Mouse (Mus musculus): ENCODE data around the gene Pcna. TPM values are rescaled to one million over a fixed set of nuclear protein-coding genes. Genes with fewer than 3 reads are reported as not detected.

The Pcna gene
- total RNA-seq, 1 experiment from 2014 or later = 149 TPM

DNA sequence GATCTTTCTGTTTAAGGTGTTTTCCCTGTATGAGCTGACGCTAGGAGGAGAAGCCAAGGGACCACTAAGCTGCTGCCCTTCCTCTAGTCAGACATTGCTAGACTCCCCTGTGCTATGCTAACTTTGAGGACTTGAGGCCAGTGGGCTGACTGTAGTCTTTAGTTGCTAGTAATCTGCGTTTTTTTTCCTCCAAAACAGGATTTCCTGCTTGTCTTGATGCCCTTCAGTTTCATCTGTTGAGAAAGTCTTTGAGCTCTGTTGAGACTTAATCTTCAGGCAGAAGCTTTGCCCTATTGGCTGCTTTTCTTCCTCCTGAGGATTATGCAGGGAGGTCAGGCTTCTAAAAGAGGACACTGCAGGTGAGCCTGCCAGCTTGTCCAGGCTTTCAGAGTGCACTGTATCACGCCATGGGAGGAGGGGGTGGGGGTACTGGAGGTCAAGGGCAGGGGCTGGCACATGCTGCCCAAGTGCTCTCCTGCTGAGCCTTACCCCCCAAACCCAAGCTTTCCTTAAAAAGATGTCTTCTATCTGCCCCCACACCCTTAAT lies 26.3 kb upstream of the Pcna start:
- no peak for ATAC-seq (ENCODE audit: extremely low read depth, insufficient number of reproducible peaks, low FRiP score, poor library complexity, severe bottlenecking)

DNA sequence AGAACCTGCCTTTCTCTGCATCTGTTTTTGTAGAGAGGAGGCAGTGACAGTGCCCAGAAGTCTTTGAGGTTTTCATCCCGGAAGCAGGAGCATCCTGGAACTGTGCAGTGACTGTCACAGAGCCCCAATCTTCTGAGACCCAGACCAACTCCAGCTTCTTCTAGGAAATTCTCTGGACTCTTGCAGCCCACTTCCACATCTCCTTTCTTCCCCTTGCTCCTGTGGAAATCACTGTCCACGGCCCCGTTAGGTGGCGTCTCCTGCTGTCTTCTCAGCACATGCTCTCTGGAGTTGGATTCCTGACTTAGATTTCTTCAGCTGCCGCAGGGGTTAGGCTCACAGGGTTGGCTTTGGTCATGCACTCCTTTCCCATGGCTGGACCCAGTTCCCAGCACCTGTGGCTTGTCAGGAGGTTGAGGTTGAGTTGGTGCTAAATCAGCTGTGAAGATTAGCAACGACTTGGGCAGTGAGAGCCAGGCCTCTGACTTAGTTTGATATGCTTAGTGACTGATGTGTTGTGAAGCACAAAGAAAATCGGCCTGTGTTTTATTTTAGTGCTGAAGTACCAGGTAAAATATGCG lies 25.2 kb upstream of the Pcna start:
- ATAC-seq (ENCODE audit: extremely low read depth, insufficient number of reproducible peaks, low FRiP score, poor library complexity, severe bottlenecking) = no peak

DNA sequence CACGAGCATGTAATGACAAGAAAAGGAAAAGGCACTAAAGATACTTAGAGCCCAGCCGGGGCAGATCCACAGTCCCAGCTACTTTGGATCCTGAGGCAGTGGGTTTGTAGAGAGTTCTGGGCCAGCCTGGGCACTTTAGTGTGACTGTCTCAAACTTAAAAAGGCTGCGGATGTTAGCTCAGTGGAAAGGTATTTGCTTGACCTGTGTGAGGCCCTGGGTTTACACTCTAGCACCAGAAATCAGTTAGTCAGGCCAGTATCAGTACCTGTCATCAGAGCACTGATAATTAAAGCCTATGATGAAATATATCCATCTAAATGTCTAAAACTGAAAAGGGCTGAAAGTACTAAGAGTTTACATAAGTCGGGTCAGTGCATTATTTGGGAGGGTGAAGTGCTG lies 23.1 kb upstream of the Pcna start:
- ATAC-seq (ENCODE audit: extremely low read depth, insufficient number of reproducible peaks, low FRiP score, poor library complexity, severe bottlenecking) = no peak

DNA sequence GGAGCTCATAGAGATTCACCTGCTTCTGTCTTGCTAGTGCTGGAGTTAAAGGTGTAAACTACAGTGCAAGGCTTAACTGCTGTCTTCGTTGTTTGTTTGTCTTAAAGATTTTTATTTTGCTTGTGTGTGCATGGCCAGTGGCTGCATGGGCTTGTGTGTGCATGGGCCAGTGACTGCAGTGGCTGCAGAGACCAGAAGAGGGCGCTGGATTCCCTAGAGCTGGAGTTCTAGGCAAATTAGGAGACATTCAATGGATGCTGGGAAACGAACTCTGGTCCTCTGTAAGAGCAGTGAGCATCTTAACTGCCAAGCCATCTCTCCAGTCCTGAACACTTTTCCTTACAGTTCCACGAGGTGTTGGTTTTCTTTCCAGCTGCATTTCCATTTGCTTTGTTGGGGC lies 22.4 kb upstream of the Pcna start:
- no peak for ATAC-seq (ENCODE audit: extremely low read depth, insufficient number of reproducible peaks, low FRiP score, poor library complexity, severe bottlenecking)

DNA sequence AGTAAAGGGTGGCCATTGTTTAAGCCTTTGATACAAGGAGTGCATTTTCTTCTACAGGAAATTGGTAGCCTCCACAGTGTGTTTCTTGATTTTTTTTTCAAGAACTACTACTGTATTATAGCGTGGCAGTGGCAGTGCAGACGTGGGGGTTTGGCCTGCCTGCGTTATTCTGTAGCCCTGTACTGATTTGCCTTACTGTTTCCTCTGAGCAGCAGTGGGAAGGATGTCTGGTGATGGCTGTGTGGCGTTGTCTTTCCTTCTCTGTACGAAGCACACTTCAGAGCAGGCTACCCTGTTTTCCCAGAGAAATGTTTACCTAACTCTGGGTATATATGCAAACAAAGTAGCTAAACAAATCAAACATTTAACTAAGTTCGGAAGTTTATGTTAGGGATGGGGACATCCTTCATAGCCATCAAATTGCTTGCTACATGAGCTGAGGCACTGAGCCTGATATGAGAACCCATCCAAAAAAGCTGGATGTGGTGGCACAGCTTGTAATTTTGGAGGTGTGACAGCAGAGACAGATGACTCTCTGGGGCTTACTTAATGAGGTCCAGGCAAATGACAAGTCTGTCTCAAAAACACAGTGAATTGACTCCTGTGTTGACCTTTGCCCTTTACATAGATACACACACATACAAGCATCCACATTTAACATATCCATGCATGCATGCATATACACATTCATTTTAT lies 19.7 kb upstream of the Pcna start:
- no peak for ATAC-seq (ENCODE audit: extremely low read depth, insufficient number of reproducible peaks, low FRiP score, poor library complexity, severe bottlenecking)

DNA sequence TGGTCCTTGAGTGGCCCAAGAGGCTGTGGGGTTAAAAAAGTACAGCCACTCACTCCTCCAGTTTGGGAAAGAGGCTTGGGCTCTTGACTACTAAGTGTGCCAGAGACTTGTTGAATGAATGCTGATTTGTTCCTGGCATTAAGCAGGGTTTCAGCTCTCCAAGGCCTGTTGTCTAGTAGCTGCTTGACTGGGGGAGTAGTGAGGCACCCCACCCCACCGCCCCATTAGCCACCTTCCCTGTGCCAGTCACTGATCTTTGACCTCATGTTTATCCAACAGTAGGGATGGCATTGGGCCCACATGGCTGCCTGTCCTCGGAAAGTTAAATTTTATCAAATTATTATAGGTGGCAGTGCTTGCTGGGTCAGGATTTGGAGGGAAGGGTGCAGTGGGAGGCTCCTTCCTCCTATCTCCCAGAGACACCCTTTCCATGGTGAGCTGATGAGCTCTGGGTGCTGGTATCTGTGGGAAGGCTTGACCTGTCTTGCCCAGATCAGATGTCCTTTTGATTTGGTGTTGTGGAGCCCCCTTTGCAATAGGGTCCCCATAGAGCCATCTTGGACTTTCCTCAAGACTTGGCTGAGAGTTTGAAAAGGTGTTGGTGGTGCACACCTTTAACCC lies 17.3 kb upstream of the Pcna start:
- ATAC-seq (ENCODE audit: extremely low read depth, insufficient number of reproducible peaks, low FRiP score, poor library complexity, severe bottlenecking) = no peak

DNA sequence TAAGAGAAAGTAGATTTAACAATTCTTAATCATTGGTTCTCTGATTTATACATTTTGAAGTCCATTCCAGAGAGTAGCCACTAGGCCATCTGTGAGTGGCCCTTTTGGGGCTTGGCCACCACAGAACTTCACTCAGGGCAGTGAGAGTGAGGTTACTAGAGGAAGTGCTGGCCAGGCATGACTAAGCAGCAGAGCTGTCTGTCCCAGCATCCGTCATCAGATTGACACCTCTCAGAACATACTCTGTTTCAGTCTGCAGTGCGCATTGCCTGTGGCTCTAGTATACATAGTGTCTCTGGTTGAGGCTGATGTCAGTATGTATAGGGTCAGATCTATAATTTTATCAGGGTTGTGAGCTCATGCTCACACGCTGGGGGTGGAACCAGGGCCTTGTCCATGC lies 16.1 kb upstream of the Pcna start:
- ATAC-seq (ENCODE audit: extremely low read depth, insufficient number of reproducible peaks, low FRiP score, poor library complexity, severe bottlenecking) = peak; percentile 89

GRCm38 (mm10) chr2:132266086-132266485 lies 13.0 kb upstream of the Pcna start:
- ATAC-seq (ENCODE audit: extremely low read depth, insufficient number of reproducible peaks, low FRiP score, poor library complexity, severe bottlenecking) = peak; percentile 42

GRCm38 (mm10) chr2:132265196-132265595 lies 12.1 kb upstream of the Pcna start:
- ATAC-seq (ENCODE audit: extremely low read depth, insufficient number of reproducible peaks, low FRiP score, poor library complexity, severe bottlenecking) = no peak

DNA sequence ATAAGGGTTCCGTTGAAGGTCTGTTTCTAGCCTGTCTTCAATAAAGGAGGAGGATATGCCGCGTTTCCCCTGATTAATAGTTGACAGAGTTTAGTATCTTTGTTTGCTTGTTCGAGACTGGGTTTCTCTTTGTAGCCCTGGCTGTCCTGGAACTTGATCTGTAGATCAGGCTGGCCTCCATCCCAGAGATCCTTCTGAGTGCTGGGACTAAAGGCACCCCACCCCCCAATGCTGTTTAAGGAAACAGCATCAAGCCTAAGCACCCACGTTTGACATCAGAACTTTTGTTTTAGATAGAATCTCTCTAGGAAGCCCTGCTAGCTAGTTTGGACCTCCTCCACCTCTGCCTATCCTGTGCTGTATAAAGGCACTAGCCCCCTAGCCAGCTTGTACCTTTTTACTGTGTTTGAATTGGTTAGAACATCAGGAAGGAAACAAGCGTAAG lies 11.2 kb upstream of the Pcna start:
- ATAC-seq (ENCODE audit: extremely low read depth, insufficient number of reproducible peaks, low FRiP score, poor library complexity, severe bottlenecking) = no peak

- no peak for ATAC-seq (ENCODE audit: extremely low read depth, insufficient number of reproducible peaks, low FRiP score, poor library complexity, severe bottlenecking)
Observed at GRCm38 (mm10) chr2:132263421-132264265, 10.5 kb upstream of the Pcna start.

GRCm38 (mm10) chr2:132262879-132263398 lies 9.8 kb upstream of the Pcna start, which contains the start of gene Cds2:
Cds2 (plus strand) TSS chr2:132263148.
- ATAC-seq (ENCODE audit: extremely low read depth, insufficient number of reproducible peaks, low FRiP score, poor library complexity, severe bottlenecking) = peak; percentile 93

GRCm38 (mm10) chr2:132262175-132262574 lies 9.1 kb upstream of the Pcna start:
- ATAC-seq (ENCODE audit: extremely low read depth, insufficient number of reproducible peaks, low FRiP score, poor library complexity, severe bottlenecking) = no peak

GRCm38 (mm10) chr2:132260601-132261000 lies 7.5 kb upstream of the Pcna start:
- ATAC-seq (ENCODE audit: extremely low read depth, insufficient number of reproducible peaks, low FRiP score, poor library complexity, severe bottlenecking) = no peak

DNA sequence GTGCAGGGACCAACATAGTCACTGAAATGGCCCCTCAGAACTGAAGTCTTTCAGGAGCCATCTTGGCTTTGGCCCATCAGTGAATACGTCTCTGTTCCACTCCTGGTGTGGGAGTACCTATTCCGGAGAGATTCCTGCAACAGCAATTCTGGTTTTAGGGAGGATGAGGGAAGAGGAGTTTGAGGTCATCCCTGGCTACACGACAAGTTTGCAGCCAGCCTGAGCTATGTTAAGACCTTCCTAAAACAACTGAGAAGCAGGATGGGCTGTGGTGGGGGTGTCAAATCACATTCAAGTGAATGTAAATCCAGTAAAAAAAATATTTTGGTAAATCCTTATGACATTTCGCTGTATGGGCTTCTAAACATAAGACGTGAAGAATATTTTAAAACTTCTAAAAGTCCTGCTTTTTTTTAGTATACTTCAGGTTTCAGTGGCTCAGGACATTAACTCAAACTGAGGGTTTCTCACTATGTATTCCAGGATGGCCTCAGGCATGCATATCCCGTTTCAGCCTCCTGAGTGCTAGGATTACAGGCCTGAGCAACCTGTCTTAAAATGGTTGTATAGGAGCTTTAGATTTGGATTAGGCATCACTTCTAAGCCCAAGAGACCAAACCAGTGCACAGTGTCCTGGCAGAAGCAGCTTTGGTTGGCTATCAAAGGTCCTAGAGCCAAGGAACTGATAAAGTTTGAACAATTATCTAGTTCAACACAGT lies 4.4 kb upstream of the Pcna start:
- no peak for ATAC-seq (ENCODE audit: extremely low read depth, insufficient number of reproducible peaks, low FRiP score, poor library complexity, severe bottlenecking)

DNA sequence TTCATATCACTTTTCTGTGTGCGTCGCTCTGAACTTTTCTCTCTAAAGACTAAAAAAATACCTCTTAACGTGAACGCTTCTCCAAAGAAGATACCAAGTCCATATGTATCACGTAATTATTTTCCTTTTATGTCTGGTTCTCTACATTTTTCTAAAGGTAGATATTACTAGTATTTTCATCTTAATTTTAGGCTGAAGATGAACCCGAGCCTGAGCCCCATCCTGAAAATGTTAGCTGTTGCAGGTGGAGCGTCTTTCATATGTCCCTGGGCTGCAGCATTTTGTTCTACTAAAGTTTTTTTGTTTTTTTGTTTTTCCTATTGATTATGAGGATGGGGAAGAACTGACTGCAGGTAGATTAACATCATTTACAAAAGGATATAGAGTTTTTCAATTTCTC lies 489 bp upstream of the Pcna start:
- no peak for ATAC-seq (ENCODE audit: extremely low read depth, insufficient number of reproducible peaks, low FRiP score, poor library complexity, severe bottlenecking)

DNA sequence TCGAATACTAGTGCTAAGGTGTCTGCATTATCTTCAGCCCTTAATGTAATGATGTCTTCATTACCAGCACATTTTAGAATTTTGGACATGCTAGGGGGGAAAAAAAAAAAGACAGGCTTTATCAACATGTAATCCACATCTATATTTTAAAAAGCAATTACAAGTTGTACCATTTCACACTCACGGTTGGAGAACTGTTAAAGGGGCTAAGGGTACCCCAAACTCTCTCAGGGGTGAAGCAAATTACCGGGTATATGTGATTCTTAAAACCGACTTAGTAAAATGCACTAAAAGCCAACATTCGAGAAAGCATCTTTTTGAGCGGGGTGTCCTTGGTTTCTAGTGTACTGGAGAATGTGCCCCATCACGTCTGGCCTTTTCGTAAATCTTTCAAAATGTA lies 1.2 kb downstream of the Pcna start:
- no peak for ATAC-seq (ENCODE audit: extremely low read depth, insufficient number of reproducible peaks, low FRiP score, poor library complexity, severe bottlenecking)

GRCm38 (mm10) chr2:132247539-132248313 lies 5.4 kb downstream of the Pcna start, which contains the start of gene Tmem230:
Tmem230 (minus strand) TSS chr2:132247807.
- peak; percentile 95 for ATAC-seq (ENCODE audit: extremely low read depth, insufficient number of reproducible peaks, low FRiP score, poor library complexity, severe bottlenecking)

Measured in neutrophil, adult 5-6 weeks (primary cell).